Mouse (Mus musculus): Measurements from ENCODE around the gene Zfp609.
"Not testable (repeated sequence)": the region's sequence is repeated elsewhere in the genome, so short reads cannot be mapped to it uniquely, and the experiment has no call there.

Zfp609 gene

GRCm38 (mm10) chr9:65666042-65666441 is 161.3 kb downstream of the Zfp609 start:
- peak; percentile 76 to 84 for DNase-seq

DNA sequence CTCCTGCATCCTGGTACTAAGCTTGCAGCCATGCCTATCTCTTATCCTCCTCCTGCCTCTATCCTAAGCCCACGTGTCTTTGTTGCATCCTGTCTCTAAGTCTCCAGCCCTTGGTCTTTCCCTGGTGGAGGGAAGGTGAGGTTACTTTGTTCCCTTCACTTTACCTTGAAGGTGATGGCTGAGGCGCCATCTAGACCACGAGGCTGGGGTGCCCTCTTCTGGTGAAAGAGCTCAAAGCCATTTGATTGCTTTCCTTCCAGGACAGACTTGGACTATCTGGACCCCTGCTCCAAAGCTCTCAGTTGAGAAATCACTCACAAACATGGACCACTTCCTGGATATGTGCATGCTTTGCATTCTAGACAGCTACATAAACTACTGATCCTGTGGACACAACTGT is 163.2 kb downstream of the Zfp609 start:
- peak; percentile 54 to 67 for DNase-seq

DNA sequence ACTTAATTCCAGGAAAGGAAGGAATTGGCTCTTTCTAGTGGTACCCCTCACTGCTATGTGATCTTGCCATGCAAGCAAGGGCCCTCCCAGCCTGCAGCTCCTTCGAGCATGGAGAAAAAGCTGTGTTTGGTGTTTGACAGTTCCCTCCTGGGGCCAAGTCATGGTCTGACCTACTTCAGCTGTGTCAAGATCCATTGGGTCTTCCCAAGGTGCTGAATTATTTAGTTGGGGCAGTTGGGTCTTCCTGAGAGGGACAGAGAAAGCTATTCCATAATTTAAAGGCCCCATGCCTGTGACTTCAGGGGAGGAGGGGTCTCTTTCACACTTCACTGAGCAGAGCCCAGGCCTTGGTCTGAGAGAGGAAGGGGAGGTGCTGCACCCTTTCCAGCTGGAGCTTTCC is 165.9 kb downstream of the Zfp609 start:
- DNase-seq, result no peak

DNA sequence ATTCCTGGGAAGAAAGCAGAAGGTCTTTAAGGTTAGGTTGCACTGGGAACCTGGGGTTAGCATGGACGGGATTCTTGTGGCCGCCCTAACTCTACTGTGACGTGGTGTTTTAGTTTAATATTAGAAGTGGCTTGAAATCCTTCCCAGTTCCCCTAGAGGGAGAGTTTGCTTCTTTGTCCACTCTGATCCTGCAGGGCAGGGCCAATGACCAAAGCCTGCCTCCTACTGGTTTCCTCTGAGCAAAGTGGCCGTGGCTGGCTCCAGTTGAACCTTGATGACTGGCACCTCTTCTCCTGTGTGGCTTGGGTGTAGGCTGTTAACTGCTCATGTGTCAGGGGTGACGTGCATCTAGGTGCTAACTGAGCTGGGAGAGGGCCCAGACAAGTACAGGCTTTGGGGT is 166.3 kb downstream of the Zfp609 start:
- DNase-seq, result no peak

- DNase-seq, result no peak
Measured at GRCm38 (mm10) chr9:65657218-65657617, 170.1 kb downstream of the Zfp609 start.

GRCm38 (mm10) chr9:65655540-65655939 is 171.8 kb downstream of the Zfp609 start:
- peak in 1 of 2 experiments; percentile 24 for DNase-seq

DNA sequence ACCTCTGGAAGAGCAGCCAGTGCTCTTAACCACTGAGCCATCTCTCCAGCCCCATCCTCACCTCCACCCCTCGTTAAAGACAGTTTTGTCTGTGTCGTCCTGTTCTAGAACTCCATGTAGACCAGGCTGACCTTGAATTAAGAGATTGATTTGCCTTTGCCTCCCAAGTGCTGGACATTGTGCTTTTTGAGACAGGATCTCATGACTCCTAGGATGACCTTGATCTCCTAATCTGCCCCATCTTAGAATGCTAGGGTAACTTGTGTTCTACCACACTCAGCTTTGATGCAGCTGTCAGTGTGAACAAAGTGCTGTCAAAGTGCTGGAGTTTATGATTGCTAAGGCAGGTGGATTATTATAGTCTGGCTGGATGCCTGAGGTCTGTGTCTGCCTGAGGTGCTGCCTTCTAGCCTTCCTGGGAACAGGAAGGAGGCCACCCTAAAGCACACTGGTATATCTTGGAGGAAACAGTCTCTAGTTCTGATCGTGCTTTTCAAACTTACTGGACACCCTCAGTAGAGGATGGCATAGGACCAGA is 172.6 kb downstream of the Zfp609 start:
- DNase-seq, result no peak

- no peak for DNase-seq
Measured at GRCm38 (mm10) chr9:65653741-65654140, 173.6 kb downstream of the Zfp609 start.

GRCm38 (mm10) chr9:65651957-65652356 is 175.4 kb downstream of the Zfp609 start:
- DNase-seq, result not testable (repeated sequence)

DNA sequence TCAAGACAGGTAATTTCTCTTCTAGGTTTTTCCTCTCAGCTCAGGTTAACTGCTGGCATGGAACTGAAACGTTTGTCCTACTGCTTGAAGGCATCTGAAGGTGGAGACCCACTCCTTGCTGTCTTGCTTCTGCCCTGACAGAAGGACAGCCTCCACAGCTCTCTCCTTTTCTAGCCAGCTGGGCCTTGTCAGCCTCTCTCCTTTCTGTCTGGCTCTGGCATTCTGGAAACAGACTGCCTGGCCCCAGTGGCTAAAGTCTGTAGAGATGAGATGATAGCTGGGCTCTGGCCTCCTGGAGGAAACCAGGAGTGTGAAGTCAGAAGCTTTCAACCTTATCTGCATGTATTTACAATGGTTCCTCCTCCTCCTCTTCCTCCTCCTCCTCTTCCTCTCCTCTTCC is 177.4 kb downstream of the Zfp609 start:
- DNase-seq, result peak; percentile 15 to 46

- no peak for DNase-seq
Measured at GRCm38 (mm10) chr9:65648730-65649129, 178.6 kb downstream of the Zfp609 start.

DNA sequence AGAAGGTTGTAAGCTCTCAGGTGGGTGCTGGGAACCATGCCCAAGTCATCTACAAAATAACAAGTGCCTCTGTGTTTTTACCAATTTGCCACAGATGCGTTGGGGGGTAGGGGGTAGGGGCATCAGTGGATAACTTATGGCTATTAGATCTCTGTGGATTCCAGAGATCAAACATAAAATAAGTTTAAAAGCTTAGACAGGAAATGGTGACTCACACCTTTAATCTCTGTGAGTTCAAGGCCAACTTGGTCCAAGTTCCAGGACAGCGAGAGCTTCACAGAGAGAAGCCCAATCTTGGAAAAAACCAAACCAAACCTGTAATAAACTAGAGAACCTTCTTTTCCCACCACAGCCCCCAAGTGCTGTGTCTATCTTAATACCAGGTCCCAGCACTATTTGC is 180.6 kb downstream of the Zfp609 start:
- no peak for DNase-seq

- DNase-seq, result no peak
Measured at GRCm38 (mm10) chr9:65645984-65646383, 181.4 kb downstream of the Zfp609 start.

- DNase-seq, result no peak
Measured at GRCm38 (mm10) chr9:65644960-65645359, 182.4 kb downstream of the Zfp609 start.

- DNase-seq, result no peak
Measured at GRCm38 (mm10) chr9:65642546-65642945, 184.8 kb downstream of the Zfp609 start.
